Mouse (Mus musculus) hematopoietic stem cell, adult 5-6 weeks (primary cell): ENCODE results near the gene Otub2. TPM values are rescaled to one million over a fixed set of nuclear protein-coding genes. Genes with fewer than 3 reads are reported as not detected.

Experiments
- ATAC-seq, 2 experiments: fragments of 125-278 bp in 1 of 2; replicated peaks in 1 of 2; 2 replicates each; pipeline ENCODE4 v1.8.0; 2016 to 2017; ENCODE audit warnings: inconsistent platforms in 2 of 2, mild to moderate bottlenecking in 2 of 2, moderate number of reproducible peaks in 2 of 2, low read depth in 1 of 2, moderate TSS enrichment in 1 of 2; ENCODE audit not compliant: low FRiP score in 2 of 2, poor library complexity in 2 of 2, severe bottlenecking in 2 of 2, insufficient read depth in 1 of 2, low TSS enrichment in 1 of 2
- total RNA-seq: library from RNA; stranded (forward); fragments of 172-1452, 232-1000 nt; gene quantifications from 2 replicates; pipeline ENCODE4 v1.2.3, GENCODE M21; 2017

The Otub2 gene
- 3.4 and 5.2 TPM in 2 replicates for total RNA-seq

- ATAC-seq, result peak; percentile 96 to 99
Observed at GRCm38 (mm10) chr12:103388505-103389347, at the start of gene Otub2. TSS of gene Otub2 (plus strand) at chr12:103388682.

GRCm38 (mm10) chr12:103341212-103341611, 47.3 kb upstream of the Otub2 start:
- ATAC-seq, result peak; percentile 64 to 67

DNA sequence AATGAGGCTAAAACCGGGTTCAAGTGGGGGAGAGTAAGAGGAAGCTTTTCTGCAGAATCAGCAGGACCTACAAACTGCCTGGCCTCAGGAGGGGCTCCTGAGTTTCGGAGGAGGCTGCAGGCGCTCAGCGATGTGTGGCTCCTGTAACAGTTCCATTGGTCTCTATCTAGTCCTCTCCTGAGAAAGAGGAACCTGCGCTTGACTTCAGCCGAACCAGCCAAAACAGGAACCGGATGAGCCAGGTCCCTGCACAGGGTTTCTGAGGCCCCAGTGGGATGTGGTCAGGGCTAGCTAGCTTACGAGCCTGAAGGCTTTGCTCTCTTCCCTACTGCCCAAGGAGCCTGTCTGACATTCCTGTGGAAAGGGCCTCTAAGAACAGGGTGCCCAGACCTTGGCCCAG, 45.0 kb upstream of the Otub2 start:
- ATAC-seq, result peak; percentile 88

- no peak for ATAC-seq
Observed at GRCm38 (mm10) chr12:103344934-103345333, 43.5 kb upstream of the Otub2 start.

DNA sequence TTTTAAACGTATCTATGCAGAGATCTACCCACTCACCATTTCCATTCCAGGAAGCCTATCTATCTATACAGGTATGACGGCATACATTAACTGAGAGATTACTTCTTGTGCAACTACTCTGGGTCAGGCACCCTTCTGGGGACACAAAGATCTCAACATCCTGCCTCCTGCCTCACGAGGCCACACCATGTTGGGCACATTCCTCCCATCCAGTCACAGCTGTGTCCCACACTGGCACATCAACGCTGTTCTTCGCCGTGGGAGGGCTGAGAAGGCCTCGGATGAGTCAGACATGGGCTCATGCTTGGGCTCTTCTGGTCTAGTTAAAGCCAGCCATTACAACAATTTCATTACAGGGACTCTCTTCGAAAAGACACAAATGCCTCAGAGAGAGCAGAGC, 41.5 kb upstream of the Otub2 start:
- no peak for ATAC-seq

GRCm38 (mm10) chr12:103347406-103347805, 41.1 kb upstream of the Otub2 start:
- no peak for ATAC-seq

- ATAC-seq, result peak; percentile 74; a peak in 2 of 4 replicates
Observed at GRCm38 (mm10) chr12:103348506-103348905, 40.0 kb upstream of the Otub2 start.

DNA sequence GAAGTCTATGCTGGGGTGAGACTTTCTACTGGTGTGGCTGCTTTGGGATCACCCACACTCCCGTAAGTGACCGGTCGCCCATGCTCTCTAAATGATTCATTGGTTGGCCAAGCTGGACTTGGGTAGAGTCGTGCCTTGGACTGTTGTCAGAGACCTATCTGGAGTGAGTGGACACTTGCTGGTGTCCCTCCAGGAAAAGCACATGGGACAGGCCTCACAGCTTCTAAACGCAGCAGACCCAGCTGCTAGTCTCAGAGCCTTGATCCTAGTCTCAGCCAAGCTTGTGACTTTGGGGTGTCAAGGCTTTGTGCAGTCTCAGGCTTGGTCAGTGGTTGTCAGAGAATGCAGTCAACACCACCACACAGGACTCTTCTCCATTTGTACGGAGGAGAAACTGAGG, 35.7 kb upstream of the Otub2 start:
- ATAC-seq, result no peak

DNA sequence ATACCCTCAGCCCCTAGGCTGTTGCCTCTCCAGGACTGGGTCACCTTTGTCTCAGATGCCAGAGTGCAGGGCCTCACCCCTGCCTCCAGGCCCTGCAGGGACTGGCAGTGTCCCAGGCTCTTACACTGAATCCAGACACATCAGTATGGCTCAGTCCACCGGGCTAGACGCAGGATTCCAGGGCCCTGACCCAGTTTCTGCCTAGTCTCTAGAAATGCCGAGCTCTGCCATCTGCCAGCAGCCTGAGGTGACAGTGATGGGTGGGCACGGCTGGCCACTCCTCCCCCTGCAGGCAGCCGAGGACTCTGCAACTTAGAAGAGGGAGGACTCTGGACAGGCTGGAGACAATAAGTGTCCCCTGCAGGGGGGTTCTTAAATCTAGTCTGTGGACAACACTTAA, 34.9 kb upstream of the Otub2 start:
- ATAC-seq, result peak; percentile 78 to 84

DNA sequence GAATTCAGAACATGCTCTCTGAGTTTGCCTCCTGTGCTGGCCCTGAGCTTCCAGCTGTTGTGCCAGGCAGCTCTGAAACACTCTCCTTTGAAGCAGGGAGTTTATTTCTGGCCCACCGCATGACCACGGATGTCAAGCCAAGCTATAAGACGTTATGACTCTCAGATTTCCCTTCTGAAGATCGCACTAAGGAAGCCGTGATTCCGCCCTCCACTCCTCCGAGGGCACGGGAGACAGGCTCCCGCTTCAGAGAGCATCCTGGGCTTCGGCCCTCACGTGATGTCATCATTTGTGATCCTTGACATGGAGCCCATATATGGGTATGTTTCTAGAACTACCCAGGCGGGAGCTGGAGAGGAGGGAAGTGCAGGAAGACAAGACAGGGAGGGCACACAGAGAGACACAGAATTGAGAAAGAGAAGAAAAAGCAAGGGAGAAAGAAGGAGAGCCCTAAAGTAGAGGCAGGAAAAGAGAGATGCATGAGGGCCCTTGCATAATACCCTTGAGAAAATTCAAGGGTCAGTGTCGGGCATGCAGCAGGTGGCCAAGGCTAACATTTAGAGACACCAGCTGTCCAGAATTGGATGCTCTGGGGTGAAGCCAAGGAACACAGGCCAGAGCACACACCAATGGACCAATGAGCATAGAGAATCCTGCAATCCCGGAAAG, 32.6 kb upstream of the Otub2 start, which contains the start of gene Asb2:
Gene Asb2, minus strand, starts transcription at position 256 of the 669 bp plus-strand sequence.
- no peak for ATAC-seq

- no peak for ATAC-seq
Observed at GRCm38 (mm10) chr12:103356415-103356748, 32.1 kb upstream of the Otub2 start.

- no peak for ATAC-seq
Observed at GRCm38 (mm10) chr12:103358216-103358615, 30.3 kb upstream of the Otub2 start.

- ATAC-seq, result no peak
Observed at GRCm38 (mm10) chr12:103358951-103359801, 29.3 kb upstream of the Otub2 start.

DNA sequence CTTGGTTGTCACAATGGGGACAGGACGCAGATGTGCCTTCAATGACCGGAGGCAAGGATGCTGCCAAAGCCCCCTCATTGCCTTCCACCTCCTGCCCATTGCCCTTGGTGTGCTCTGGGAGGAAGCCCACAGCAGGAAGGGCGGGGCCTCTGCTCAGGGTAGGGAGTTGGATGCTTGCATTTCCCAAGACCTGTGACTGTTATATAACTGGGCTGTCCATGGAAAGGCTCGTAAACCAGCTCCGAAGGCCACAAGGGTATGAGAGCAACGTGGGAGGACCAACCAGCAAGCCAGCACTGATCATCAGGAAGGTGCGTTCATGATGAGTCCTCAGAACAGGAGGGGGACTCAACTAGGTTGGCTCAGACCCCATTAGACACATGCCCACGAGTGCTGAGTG, 27.7 kb upstream of the Otub2 start:
- no peak for ATAC-seq

- ATAC-seq, result no peak
Observed at GRCm38 (mm10) chr12:103361539-103362307, 26.8 kb upstream of the Otub2 start.

DNA sequence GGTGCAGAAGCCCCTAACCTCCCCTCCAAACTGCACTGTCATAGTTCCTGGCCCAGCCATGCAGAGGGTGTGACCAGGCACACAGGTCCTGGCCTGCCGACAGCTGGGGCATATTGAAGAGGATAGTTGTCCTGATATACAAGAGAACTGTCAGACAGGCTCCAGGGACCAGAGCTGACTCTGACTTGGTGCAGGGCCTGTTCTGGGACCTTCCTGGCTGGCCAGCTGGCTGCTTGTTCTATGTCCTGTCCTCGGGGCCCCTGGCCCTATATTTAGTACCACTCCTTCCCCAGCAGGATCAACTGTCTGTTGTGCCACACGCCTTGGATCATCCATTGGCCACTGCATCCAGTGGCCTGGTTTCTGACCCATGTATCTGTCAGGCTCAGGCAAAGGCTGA, 26.1 kb upstream of the Otub2 start:
- ATAC-seq, result peak in 1 of 2 experiments; percentile 20; a peak in 1 of 4 replicates

DNA sequence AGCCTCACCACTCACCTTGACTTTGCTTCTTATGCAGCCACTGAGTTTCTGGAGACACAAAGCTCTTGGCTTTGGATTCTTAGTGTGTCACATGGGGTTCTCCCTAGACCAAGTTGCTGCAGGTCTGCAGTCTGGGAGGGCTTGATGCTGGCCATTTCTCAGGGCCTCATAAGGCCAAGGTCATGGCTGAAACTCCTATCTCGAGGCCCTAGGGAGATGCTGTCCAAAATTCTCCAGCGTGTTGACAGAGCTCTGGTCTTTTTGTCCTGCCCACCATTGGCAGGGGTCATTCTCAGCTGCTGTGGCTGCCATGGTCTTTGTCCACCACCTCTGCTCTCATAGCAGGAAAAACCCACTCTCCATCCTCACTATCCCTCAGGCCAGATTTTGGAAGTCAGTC, 21.3 kb upstream of the Otub2 start:
- no peak for ATAC-seq
